Mouse (Mus musculus) stomach, embryonic 16.5 days (tissue): Measurements from ENCODE around the gene Mbtps1. TPM values are rescaled to one million over a fixed set of nuclear protein-coding genes. Genes with fewer than 3 reads are reported as not detected.

Experiments
- ATAC-seq: fragments of 200-750 bp; cut with Nextera tagmentation; 2 replicates; pipeline ENCODE4 v1.8.0; 2017; ENCODE audit warnings: moderate number of reproducible peaks, moderate TSS enrichment; ENCODE audit not compliant: insufficient read depth, low FRiP score
- H3K27ac ChIP-seq: fragments of 300-500 bp; sonication (generic); 2 replicates; pipeline ENCODE4 v1.5.1; 2014; ENCODE audit warnings: low read length
- H3K27me3 ChIP-seq: fragments of 300-500 bp; sonication (generic); 2 replicates; pipeline ENCODE4 v1.6.1; 2014; ENCODE audit warnings: low read length, control low read depth, mixed read lengths; ENCODE audit not compliant: control insufficient read depth, insufficient read depth
- H3K36me3 ChIP-seq: fragments of 300-500 bp; sonication (generic); 2 replicates; pipeline ENCODE4 v1.6.1; 2014; ENCODE audit warnings: low read length; ENCODE audit not compliant: control insufficient read depth, insufficient read depth
- H3K4me1 ChIP-seq: fragments of 300-500 bp; sonication (generic); 2 replicates; pipeline ENCODE4 v1.6.1; 2014; ENCODE audit warnings: low read length, control low read depth, mixed read lengths; ENCODE audit not compliant: control insufficient read depth, insufficient read depth
- H3K4me2 ChIP-seq: fragments of 300-500 bp; sonication (generic); 2 replicates; pipeline ENCODE4 v1.6.1; 2014; ENCODE audit warnings: low read depth, low read length, mixed read lengths
- H3K4me3 ChIP-seq: fragments of 300-500 bp; sonication (generic); replicated peaks from 2 replicates; pipeline ENCODE4 v1.5.1; 2014; ENCODE audit warnings: mild to moderate bottlenecking, low read length
- H3K9ac ChIP-seq: fragments of 300-500 bp; sonication (generic); 2 replicates; pipeline ENCODE4 v1.6.1; 2014; ENCODE audit warnings: low read length
- H3K9me3 ChIP-seq: fragments of 300-500 bp; sonication (generic); replicated peaks from 2 replicates; pipeline ENCODE4 v1.6.1; 2016; ENCODE audit warnings: low read length, control low read depth; ENCODE audit not compliant: control insufficient read depth
- WGBS: fragments of 180-500 bp; shearing (Covaris S2); extraction: QIAGEN DNeasy Blood & Tissue Kit; methylation state at CpG from one replicate; pipeline ENCODE4 v1.1.7; 2014; 5-methylcytosine and 5-hydroxymethylcytosine counted together
- polyA plus RNA-seq: library from polyadenylated mRNA; unstranded; fragments of >200 nt; fragmentation: Nextera tagmentation; extraction: Ambion mirVana; gene quantifications from 2 replicates; pipeline ENCODE4 v1.2.1, GENCODE M21; 2015

Gene Mbtps1
- polyA plus RNA-seq, 1 experiment from 2014 or later, result 108 TPM

DNA sequence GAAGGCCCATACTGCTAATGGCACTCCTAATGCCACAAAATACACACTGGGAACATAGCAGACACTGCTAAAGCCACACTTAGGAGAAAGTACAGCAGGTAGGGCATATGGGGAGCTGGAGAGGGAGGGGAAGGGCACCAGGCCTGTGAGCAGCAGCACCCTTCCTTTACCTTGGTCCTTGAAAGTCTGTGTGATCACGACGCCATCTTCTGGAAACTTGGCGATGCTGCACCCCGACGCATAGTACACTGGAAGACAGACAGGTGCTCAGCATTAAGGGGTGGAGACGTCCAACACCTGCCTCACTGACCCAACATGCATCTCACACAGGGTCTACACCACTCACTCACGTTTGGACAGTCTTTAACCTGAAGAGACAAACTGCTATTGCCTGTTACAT is 38.4 kb downstream of the Mbtps1 start:
- 72% methylated on average over 7 of the region's 7 CpGs for WGBS
- Histone ChIP-seq H3K4me3 (no peak overlapping the region), H3K4me2 (no peak overlapping the region), H3K27me3 (no peaks in the 10 kb centered on the region), H3K27ac (no peak overlapping the region), H3K9ac (no peak overlapping the region), H3K36me3 (peaks cover 23% of the 10 kb centered on the region), H3K9me3 (no peaks in the 10 kb centered on the region), H3K4me1 (no peaks in the 10 kb centered on the region)
- no peak for ATAC-seq

DNA sequence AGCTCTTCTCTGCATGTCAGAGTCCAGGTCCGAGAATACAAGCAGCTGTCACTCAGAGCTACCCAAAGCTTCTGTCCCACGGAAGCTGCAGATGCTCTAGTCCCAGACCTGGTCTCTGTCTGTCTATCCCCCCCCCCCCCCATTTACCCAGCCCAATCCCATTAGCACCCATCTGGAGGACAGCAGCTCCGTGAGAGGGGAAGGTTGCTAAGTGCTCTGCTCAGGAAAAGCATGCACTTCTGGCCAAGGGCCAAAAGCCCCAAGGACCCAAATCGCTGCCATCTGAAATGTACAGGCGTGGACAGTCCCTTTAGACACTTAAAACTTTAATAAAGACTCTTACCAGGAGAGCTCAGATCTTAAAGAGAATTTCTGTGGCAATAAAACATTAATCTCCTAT is 41.9 kb downstream of the Mbtps1 start:
- no peaks in the 10 kb centered on the region for H3K27me3 ChIP-seq
- no peak overlapping the region for H3K9ac ChIP-seq
- ATAC-seq, result no peak
- 63% methylated on average over 5 of the region's 5 CpGs for WGBS
- peaks cover 22% of the 10 kb centered on the region for H3K36me3 ChIP-seq
- H3K27ac ChIP-seq, result no peak overlapping the region
- no peak overlapping the region for H3K4me3 ChIP-seq
- no peaks in the 10 kb centered on the region for H3K9me3 ChIP-seq
- H3K4me1 ChIP-seq, result no peaks in the 10 kb centered on the region
- H3K4me2 ChIP-seq, result no peak overlapping the region

DNA sequence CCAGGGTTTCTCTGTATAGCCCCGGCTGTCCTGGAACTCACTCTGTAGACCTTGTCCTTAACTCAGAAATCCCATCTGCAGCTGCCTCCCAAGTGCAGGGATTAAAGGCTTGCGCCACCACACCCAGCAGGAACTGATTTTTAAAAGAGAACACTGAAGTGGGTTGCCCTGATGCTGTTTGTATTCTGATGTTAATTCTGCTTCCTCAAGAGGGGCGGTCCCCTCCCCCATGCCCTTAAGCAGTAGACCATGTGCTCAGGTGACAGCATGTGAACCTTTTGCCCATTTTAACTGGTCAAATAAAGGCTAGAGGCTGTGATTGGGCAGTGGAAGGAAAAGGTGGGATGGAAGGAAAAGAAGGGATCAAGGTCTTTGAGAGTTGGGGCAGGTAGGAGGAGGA is 42.8 kb downstream of the Mbtps1 start:
- ATAC-seq, result no peak
- no peak overlapping the region for H3K27ac ChIP-seq
- H3K9me3 ChIP-seq, result no peaks in the 10 kb centered on the region
- H3K36me3 ChIP-seq, result peaks cover 22% of the 10 kb centered on the region
- no peak overlapping the region for H3K4me2 ChIP-seq
- no peak overlapping the region for H3K4me3 ChIP-seq
- H3K9ac ChIP-seq, result no peak overlapping the region
- H3K27me3 ChIP-seq, result no peaks in the 10 kb centered on the region
- 78% methylated on average over 3 of the region's 3 CpGs for WGBS
- H3K4me1 ChIP-seq, result no peaks in the 10 kb centered on the region

DNA sequence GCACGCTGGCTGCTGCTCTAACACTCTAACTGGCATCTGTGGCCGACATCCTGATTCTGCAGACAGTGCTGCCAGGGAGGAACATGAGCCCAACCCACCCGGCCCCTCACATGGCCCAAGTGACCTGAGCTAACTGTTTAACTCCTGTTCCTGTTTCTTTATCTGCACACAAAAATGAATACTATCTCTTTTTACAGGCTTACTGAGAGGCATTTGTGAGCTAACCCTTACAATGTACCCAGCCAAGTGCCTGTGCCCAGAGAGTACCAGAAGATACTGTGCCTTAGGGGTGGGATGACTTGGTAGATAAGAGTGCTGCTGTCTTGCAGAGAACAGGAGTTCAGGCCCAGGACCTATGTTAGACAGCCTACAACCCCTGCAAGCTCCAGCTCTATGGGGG is 43.6 kb downstream of the Mbtps1 start:
- no peak overlapping the region for H3K27ac ChIP-seq
- H3K4me2 ChIP-seq, result no peak overlapping the region
- H3K9ac ChIP-seq, result no peak overlapping the region
- no peak for ATAC-seq
- no peaks in the 10 kb centered on the region for H3K27me3 ChIP-seq
- H3K9me3 ChIP-seq, result no peaks in the 10 kb centered on the region
- H3K4me1 ChIP-seq, result no peaks in the 10 kb centered on the region
- WGBS, result 89% methylated on average over 3 of the region's 3 CpGs
- peaks cover 19% of the 10 kb centered on the region for H3K36me3 ChIP-seq
- H3K4me3 ChIP-seq, result no peak overlapping the region

GRCm38 (mm10) chr8:119513405-119513804 is 45.1 kb downstream of the Mbtps1 start:
- Histone ChIP-seq H3K9me3 (no peaks in the 10 kb centered on the region), H3K36me3 (peaks cover 21% of the 10 kb centered on the region), H3K27me3 (no peaks in the 10 kb centered on the region), H3K9ac (no peak overlapping the region), H3K4me3 (no peak overlapping the region), H3K4me1 (no peaks in the 10 kb centered on the region), H3K4me2 (no peak overlapping the region), H3K27ac (no peak overlapping the region)
- 84% methylated on average over 4 of the region's 4 CpGs for WGBS
- ATAC-seq, result no peak

DNA sequence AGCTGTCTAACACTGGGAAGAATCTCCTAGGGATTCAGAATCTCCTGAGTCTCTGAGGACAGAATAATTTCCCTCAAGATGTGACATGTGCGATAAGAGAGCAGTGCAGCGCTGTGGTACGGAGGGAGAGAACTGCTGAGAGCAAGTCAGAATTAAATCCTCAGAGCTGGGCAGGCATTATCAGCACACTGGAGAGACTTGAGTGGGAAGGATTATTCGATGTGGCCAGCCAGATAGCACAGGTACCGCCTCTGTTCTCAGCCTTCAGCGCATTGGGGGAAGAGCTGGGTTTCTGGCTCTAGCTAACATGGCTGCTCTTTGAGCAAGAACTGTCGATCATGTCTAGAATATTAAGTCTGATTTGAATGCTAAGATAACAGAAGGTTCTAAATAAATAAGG is 46.8 kb downstream of the Mbtps1 start:
- Histone ChIP-seq H3K36me3 (peaks cover 18% of the 10 kb centered on the region), H3K4me3 (no peak overlapping the region), H3K27ac (no peak overlapping the region), H3K9ac (no peak overlapping the region), H3K9me3 (no peaks in the 10 kb centered on the region), H3K4me2 (no peak overlapping the region), H3K4me1 (no peaks in the 10 kb centered on the region), H3K27me3 (no peaks in the 10 kb centered on the region)
- 94% methylated on average over 7 of the region's 7 CpGs for WGBS
- no peak for ATAC-seq

DNA sequence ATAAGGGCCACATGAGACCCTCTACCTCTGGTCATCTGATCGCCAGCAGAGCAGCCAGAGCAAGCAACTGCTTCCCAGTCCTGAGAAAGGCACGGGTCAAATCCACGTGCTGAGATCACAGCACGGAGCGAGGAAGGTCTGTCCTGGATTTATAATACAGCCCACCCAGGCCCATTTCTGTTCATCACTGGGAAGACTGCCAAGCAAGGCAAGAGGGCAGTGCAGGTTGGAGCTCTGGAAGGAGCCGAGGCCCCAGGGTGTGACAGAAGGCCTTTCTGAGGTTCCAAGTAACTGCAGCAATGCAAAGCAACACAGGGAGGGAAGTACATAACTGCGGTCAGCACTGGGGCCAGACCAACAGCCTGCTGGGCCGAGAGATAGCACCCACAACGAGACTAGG is 48.1 kb downstream of the Mbtps1 start:
- Histone ChIP-seq H3K27ac (no peak overlapping the region), H3K27me3 (no peaks in the 10 kb centered on the region), H3K4me3 (no peak overlapping the region), H3K4me1 (no peaks in the 10 kb centered on the region), H3K9ac (no peak overlapping the region), H3K36me3 (peaks cover 22% of the 10 kb centered on the region), H3K4me2 (no peak overlapping the region), H3K9me3 (no peaks in the 10 kb centered on the region)
- 83% methylated on average over 9 of the region's 9 CpGs for WGBS
- no peak for ATAC-seq

GRCm38 (mm10) chr8:119506106-119506505 is 52.4 kb downstream of the Mbtps1 start:
- H3K4me3 ChIP-seq, result no peak overlapping the region
- no peak for ATAC-seq
- H3K27ac ChIP-seq, result no peak overlapping the region
- 77% methylated on average over 8 of the region's 8 CpGs for WGBS
- no peak overlapping the region for H3K4me2 ChIP-seq
- H3K9me3 ChIP-seq, result no peaks in the 10 kb centered on the region
- H3K4me1 ChIP-seq, result no peaks in the 10 kb centered on the region
- H3K27me3 ChIP-seq, result no peaks in the 10 kb centered on the region
- H3K36me3 ChIP-seq, result peaks cover 20% of the 10 kb centered on the region
- H3K9ac ChIP-seq, result no peak overlapping the region

- Histone ChIP-seq H3K27ac (no peak overlapping the region), H3K4me1 (no peaks in the 10 kb centered on the region), H3K4me3 (no peak overlapping the region), H3K27me3 (no peaks in the 10 kb centered on the region), H3K9me3 (no peaks in the 10 kb centered on the region), H3K9ac (no peak overlapping the region), H3K4me2 (no peak overlapping the region), H3K36me3 (peaks cover 20% of the 10 kb centered on the region)
- 51% methylated on average over 9 of the region's 9 CpGs for WGBS
- ATAC-seq, result no peak
Observed at GRCm38 (mm10) chr8:119505488-119505887, 53.0 kb downstream of the Mbtps1 start.

DNA sequence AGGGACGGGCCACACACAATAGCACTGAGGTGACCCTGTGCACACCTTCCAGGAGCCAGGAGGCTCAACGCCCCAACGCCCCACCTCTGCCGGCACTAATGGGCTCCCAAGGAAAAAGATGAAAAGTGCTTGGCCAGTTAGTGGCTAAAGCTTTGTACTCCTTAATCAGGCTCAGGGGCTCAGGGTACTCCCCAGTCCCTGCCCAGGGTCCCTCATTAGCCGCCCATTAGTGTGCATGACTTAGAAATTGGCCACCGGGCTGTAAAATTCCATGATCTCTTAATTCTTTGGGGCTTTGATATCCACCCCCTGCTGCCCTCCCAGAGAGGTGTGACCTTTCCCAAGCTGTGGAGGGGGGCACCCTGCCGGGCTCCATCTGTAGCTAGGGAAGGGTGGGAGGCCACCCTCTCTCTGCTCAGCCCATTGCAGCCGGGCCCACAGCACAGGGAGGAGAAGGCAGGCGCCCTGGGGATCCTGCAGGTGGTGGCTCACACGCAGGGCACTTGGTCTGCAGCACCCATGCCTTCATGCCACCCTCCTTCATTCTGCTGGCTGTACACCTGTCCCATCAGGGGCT is 55.3 kb downstream of the Mbtps1 start:
- Histone ChIP-seq H3K36me3 (peaks cover 9% of the 10 kb centered on the region; the same call in 1 of the 2 replicates), H3K9me3 (no peaks in the 10 kb centered on the region), H3K27ac (no peak overlapping the region), H3K27me3 (no peaks in the 10 kb centered on the region), H3K4me2 (no peak overlapping the region), H3K9ac (no peak overlapping the region), H3K4me3 (no peak overlapping the region), H3K4me1 (no peaks in the 10 kb centered on the region)
- ATAC-seq, result no peak
- 44% methylated on average over 9 of the region's 10 CpGs for WGBS
